Mouse (Mus musculus): ENCODE data around the gene Tacr2. TPM values are rescaled to one million over a fixed set of nuclear protein-coding genes. Genes with fewer than 3 reads are reported as not detected.

The Tacr2 gene
- polyA plus RNA-seq (2015; fragmentation: Nextera tagmentation; extraction: Ambion mirVana), result 0.15 and 0.22 TPM in 2 replicates

- no peak within 1 kb of the TSS for H3K4me2 ChIP-seq (replicated peaks; ENCODE audit: low read depth, low read length)
- no peaks in the 10 kb centered on the region for H3K27me3 ChIP-seq (ENCODE audit: insufficient read depth, low read length)
- ATAC-seq (ENCODE audit: low FRiP score, low TSS enrichment), result peak; percentile 40; the same call in 1 of the 2 replicates
- no peak within 1 kb of the TSS for H3K4me3 ChIP-seq (ENCODE audit: low read length)
- WGBS, result 49% methylated on average over 12 of the region's 12 CpGs
- H3K27ac ChIP-seq (ENCODE audit: low read length), result no peak within 1 kb of the TSS
- 0 out of 2 replicates have a peak, but pooled peaks cover 5% of the 10 kb centered on the region for H3K4me1 ChIP-seq (ENCODE audit: insufficient read depth, low read length)
- H3K9ac ChIP-seq (replicated peaks; ENCODE audit: low read length), result no peak within 1 kb of the TSS
- no peaks in the 10 kb centered on the region for H3K36me3 ChIP-seq (ENCODE audit: insufficient read depth, low read length)
- no peaks in the 10 kb centered on the region for H3K9me3 ChIP-seq (ENCODE audit: low read length)
These were observed at the start of gene Tacr2 for GRCm38 (mm10) chr10:62252000-62252488. Tacr2 (plus strand) TSS chr10:62252438.

GRCm38 (mm10) chr10:62202574-62202973, 49.7 kb upstream of the Tacr2 start:
- H3K4me2 ChIP-seq (replicated peaks; ENCODE audit: low read depth, low read length), result no peak overlapping the region
- 84% methylated on average over 6 of the region's 6 CpGs for WGBS
- H3K36me3 ChIP-seq (ENCODE audit: insufficient read depth, low read length), result no peaks in the 10 kb centered on the region
- no peak overlapping the region for H3K9ac ChIP-seq (replicated peaks; ENCODE audit: low read length)
- no peak overlapping the region for H3K27ac ChIP-seq (ENCODE audit: low read length)
- H3K27me3 ChIP-seq (ENCODE audit: insufficient read depth, low read length), result no peaks in the 10 kb centered on the region
- H3K4me1 ChIP-seq (ENCODE audit: insufficient read depth, low read length), result peaks cover 7% of the 10 kb centered on the region; the same call in 1 of the 2 replicates
- no peak overlapping the region for H3K4me3 ChIP-seq (ENCODE audit: low read length)
- ATAC-seq (ENCODE audit: low FRiP score, low TSS enrichment), result no peak
- no peaks in the 10 kb centered on the region for H3K9me3 ChIP-seq (ENCODE audit: low read length)

- 26% methylated on average over 10 of the region's 10 CpGs for WGBS
- H3K4me2 ChIP-seq (replicated peaks; ENCODE audit: low read depth, low read length), result no peak overlapping the region
- ATAC-seq (ENCODE audit: low FRiP score, low TSS enrichment), result peak; percentile 73; the same call in 1 of the 2 replicates
- no peak overlapping the region for H3K4me3 ChIP-seq (ENCODE audit: low read length)
- H3K9ac ChIP-seq (replicated peaks; ENCODE audit: low read length), result no peak overlapping the region
- H3K27ac ChIP-seq (ENCODE audit: low read length), result peak overlapping the region; percentile 4; the same call in 1 of the 2 replicates
- no peaks in the 10 kb centered on the region for H3K27me3 ChIP-seq (ENCODE audit: insufficient read depth, low read length)
- peaks cover 21% of the 10 kb centered on the region for H3K4me1 ChIP-seq (ENCODE audit: insufficient read depth, low read length)
- no peaks in the 10 kb centered on the region for H3K36me3 ChIP-seq (ENCODE audit: insufficient read depth, low read length)
- H3K9me3 ChIP-seq (ENCODE audit: low read length), result no peaks in the 10 kb centered on the region
These were observed 43.9 kb upstream of the Tacr2 start for GRCm38 (mm10) chr10:62208241-62208896.

GRCm38 (mm10) chr10:62211310-62211709, 40.9 kb upstream of the Tacr2 start:
- Histone ChIP-seq H3K4me1 (ENCODE audit: insufficient read depth, low read length) (peaks cover 25% of the 10 kb centered on the region), H3K9me3 (ENCODE audit: low read length) (no peaks in the 10 kb centered on the region), H3K4me3 (ENCODE audit: low read length) (no peak overlapping the region), H3K27me3 (ENCODE audit: insufficient read depth, low read length) (no peaks in the 10 kb centered on the region), H3K36me3 (ENCODE audit: insufficient read depth, low read length) (no peaks in the 10 kb centered on the region), H3K9ac (replicated peaks; ENCODE audit: low read length) (no peak overlapping the region), H3K27ac (ENCODE audit: low read length) (peak overlapping the region; percentile 26; the same call in 1 of the 2 replicates), H3K4me2 (replicated peaks; ENCODE audit: low read depth, low read length) (no peak overlapping the region)
- 74% methylated on average over 5 of the region's 6 CpGs for WGBS
- no peak for ATAC-seq (ENCODE audit: low FRiP score, low TSS enrichment)

GRCm38 (mm10) chr10:62215169-62215616, 37.0 kb upstream of the Tacr2 start:
- Histone ChIP-seq H3K27me3 (ENCODE audit: insufficient read depth, low read length) (no peaks in the 10 kb centered on the region), H3K27ac (ENCODE audit: low read length) (no peak overlapping the region), H3K36me3 (ENCODE audit: insufficient read depth, low read length) (no peaks in the 10 kb centered on the region), H3K9me3 (ENCODE audit: low read length) (no peaks in the 10 kb centered on the region), H3K4me3 (ENCODE audit: low read length) (no peak overlapping the region), H3K4me1 (ENCODE audit: insufficient read depth, low read length) (peaks cover 45% of the 10 kb centered on the region), H3K4me2 (replicated peaks; ENCODE audit: low read depth, low read length) (no peak overlapping the region), H3K9ac (replicated peaks; ENCODE audit: low read length) (no peak overlapping the region)
- WGBS, result 50% methylated on average over 5 of the region's 5 CpGs
- ATAC-seq (ENCODE audit: low FRiP score, low TSS enrichment), result no peak

DNA sequence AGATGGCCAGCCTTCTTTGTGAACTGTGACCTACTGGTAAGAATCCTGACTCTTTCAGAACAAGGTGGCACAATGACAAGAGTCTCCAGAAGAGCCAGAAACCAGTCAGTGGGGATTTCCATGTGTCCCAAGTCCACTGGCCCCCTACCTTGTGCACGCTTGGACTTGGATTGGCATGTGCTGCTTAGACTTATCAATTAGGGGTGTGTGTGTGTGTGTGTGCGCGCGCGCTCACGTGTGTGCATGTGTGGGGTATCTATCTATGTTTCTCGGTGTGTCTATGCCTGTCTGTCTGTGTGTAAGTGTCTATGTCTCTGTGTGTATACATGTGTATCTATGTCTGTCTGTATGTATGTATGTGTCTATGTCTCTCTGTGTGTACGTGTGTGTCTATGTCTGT, 36.6 kb upstream of the Tacr2 start:
- no peak for ATAC-seq (ENCODE audit: low FRiP score, low TSS enrichment)
- no peaks in the 10 kb centered on the region for H3K9me3 ChIP-seq (ENCODE audit: low read length)
- peaks cover 45% of the 10 kb centered on the region for H3K4me1 ChIP-seq (ENCODE audit: insufficient read depth, low read length)
- H3K9ac ChIP-seq (replicated peaks; ENCODE audit: low read length), result no peak overlapping the region
- no peak overlapping the region for H3K4me2 ChIP-seq (replicated peaks; ENCODE audit: low read depth, low read length)
- no peaks in the 10 kb centered on the region for H3K36me3 ChIP-seq (ENCODE audit: insufficient read depth, low read length)
- no peak overlapping the region for H3K27ac ChIP-seq (ENCODE audit: low read length)
- no peak overlapping the region for H3K4me3 ChIP-seq (ENCODE audit: low read length)
- no peaks in the 10 kb centered on the region for H3K27me3 ChIP-seq (ENCODE audit: insufficient read depth, low read length)
- 93% methylated on average over 8 of the region's 8 CpGs for WGBS

- H3K4me1 ChIP-seq (ENCODE audit: insufficient read depth, low read length), result peaks cover 41% of the 10 kb centered on the region
- 0 out of 2 replicates have a peak overlapping the region, but pooled peaks have one; percentile 3 for H3K9ac ChIP-seq (replicated peaks; ENCODE audit: low read length)
- H3K4me3 ChIP-seq (ENCODE audit: low read length), result no peak overlapping the region
- no peaks in the 10 kb centered on the region for H3K27me3 ChIP-seq (ENCODE audit: insufficient read depth, low read length)
- H3K36me3 ChIP-seq (ENCODE audit: insufficient read depth, low read length), result no peaks in the 10 kb centered on the region
- H3K9me3 ChIP-seq (ENCODE audit: low read length), result no peaks in the 10 kb centered on the region
- peak; percentile 57 for ATAC-seq (ENCODE audit: low FRiP score, low TSS enrichment)
- 10% methylated on average over 5 of the region's 5 CpGs for WGBS
- peak overlapping the region; percentile 86 for H3K27ac ChIP-seq (ENCODE audit: low read length)
- 0 out of 2 replicates have a peak overlapping the region, but pooled peaks have one; percentile 4 for H3K4me2 ChIP-seq (replicated peaks; ENCODE audit: low read depth, low read length)
These were observed 35.6 kb upstream of the Tacr2 start for GRCm38 (mm10) chr10:62216595-62216994.

- Histone ChIP-seq H3K4me3 (ENCODE audit: low read length) (no peak overlapping the region), H3K4me2 (replicated peaks; ENCODE audit: low read depth, low read length) (0 out of 2 replicates have a peak overlapping the region, but pooled peaks have one; percentile 4), H3K36me3 (ENCODE audit: insufficient read depth, low read length) (no peaks in the 10 kb centered on the region), H3K9ac (replicated peaks; ENCODE audit: low read length) (0 out of 2 replicates have a peak overlapping the region, but pooled peaks have one; percentile 3), H3K4me1 (ENCODE audit: insufficient read depth, low read length) (peaks cover 40% of the 10 kb centered on the region), H3K27ac (ENCODE audit: low read length) (peak overlapping the region; percentile 86), H3K27me3 (ENCODE audit: insufficient read depth, low read length) (no peaks in the 10 kb centered on the region), H3K9me3 (ENCODE audit: low read length) (no peaks in the 10 kb centered on the region)
- 64% methylated on average over 8 of the region's 8 CpGs for WGBS
- 0 out of 2 replicates have a peak, but pooled peaks have one; percentile 19 for ATAC-seq (ENCODE audit: low FRiP score, low TSS enrichment)
These were observed 35.0 kb upstream of the Tacr2 start for GRCm38 (mm10) chr10:62217196-62217595.

- Histone ChIP-seq H3K27me3 (ENCODE audit: insufficient read depth, low read length) (no peaks in the 10 kb centered on the region), H3K4me3 (ENCODE audit: low read length) (no peak overlapping the region), H3K36me3 (ENCODE audit: insufficient read depth, low read length) (no peaks in the 10 kb centered on the region), H3K4me1 (ENCODE audit: insufficient read depth, low read length) (peaks cover 40% of the 10 kb centered on the region), H3K4me2 (replicated peaks; ENCODE audit: low read depth, low read length) (no peak overlapping the region), H3K9ac (replicated peaks; ENCODE audit: low read length) (no peak overlapping the region), H3K9me3 (ENCODE audit: low read length) (no peaks in the 10 kb centered on the region), H3K27ac (ENCODE audit: low read length) (peak overlapping the region; percentile 86)
- 68% methylated on average over 19 of the region's 19 CpGs for WGBS
- ATAC-seq (ENCODE audit: low FRiP score, low TSS enrichment), result no peak
These were observed 34.0 kb upstream of the Tacr2 start for GRCm38 (mm10) chr10:62218044-62218788.
